Mouse (Mus musculus) midbrain, postnatal 0 days (tissue): ENCODE measurements at regions not wholly inside any gene's neighbourhood (a gene's known extent, or its start where the extent isn't known, plus 50 kb on each side); places are given as distances from the start of the nearest gene placed in this dataset.

Source experiments
- ATAC-seq: fragments of 200-750 bp; cut with Nextera tagmentation; 2 replicates; pipeline ENCODE4 v1.8.0; 2017; ENCODE audit warnings: moderate number of reproducible peaks, mild to moderate bottlenecking, moderate TSS enrichment, moderate library complexity; ENCODE audit not compliant: low FRiP score
- DNase-seq: peaks from one replicate; pipeline ENCODE4 v3.0.0-alpha.2; 2015; ENCODE audit warnings: low spot score
- H3K27ac ChIP-seq: fragments of 300-500 bp; sonication (generic); 2 replicates; pipeline ENCODE4 v1.5.1; 2014; ENCODE audit warnings: low read depth, mild to moderate bottlenecking, low read length, mixed read lengths
- H3K27me3 ChIP-seq: fragments of 300-500 bp; sonication (generic); 2 replicates; pipeline ENCODE4 v1.6.1; 2014; ENCODE audit warnings: low read length, control low read depth, mixed read lengths; ENCODE audit not compliant: insufficient read depth
- H3K36me3 ChIP-seq: fragments of 300-500 bp; sonication (generic); 2 replicates; pipeline ENCODE4 v1.6.1; 2014; ENCODE audit warnings: low read length, control low read depth, mixed read lengths; ENCODE audit not compliant: insufficient read depth
- H3K4me1 ChIP-seq: fragments of 300-500 bp; sonication (generic); 2 replicates; pipeline ENCODE4 v1.6.1; 2014; ENCODE audit warnings: mild to moderate bottlenecking, control low read depth, antibody characterized with exemption, low read length, mixed read lengths; ENCODE audit not compliant: insufficient read depth
- H3K4me2 ChIP-seq: fragments of 300-500 bp; sonication (generic); 2 replicates; pipeline ENCODE4 v1.6.1; 2014; ENCODE audit warnings: low read depth, mild to moderate bottlenecking, low read length, mixed read lengths; ENCODE audit not compliant: poor library complexity, severe bottlenecking
- H3K4me3 ChIP-seq: fragments of 300-500 bp; sonication (generic); 2 replicates; pipeline ENCODE4 v1.5.1; 2014; ENCODE audit warnings: low read depth, mild to moderate bottlenecking, low read length, moderate library complexity
- H3K9ac ChIP-seq: fragments of 300-500 bp; sonication (generic); replicated peaks from 2 replicates; pipeline ENCODE4 v1.6.1; 2014; ENCODE audit warnings: mild to moderate bottlenecking, low read length, moderate library complexity, mixed read lengths; ENCODE audit not compliant: poor library complexity, severe bottlenecking
- H3K9me3 ChIP-seq: fragments of 300-500 bp; sonication (generic); 2 replicates; pipeline ENCODE4 v1.6.1; 2016; ENCODE audit warnings: low read length, control low read depth
- CTCF ChIP-seq: IDR thresholded peaks from 2 replicates; pipeline ENCODE4 v1.5.1; 2016; ENCODE audit warnings: antibody characterized with exemption, mild to moderate bottlenecking
- WGBS: fragments of 180-500 bp; shearing (Covaris S2); extraction: QIAGEN DNeasy Blood & Tissue Kit; methylation state at CpG from one replicate; pipeline ENCODE4 v1.1.7; 2014; 5-methylcytosine and 5-hydroxymethylcytosine counted together

GRCm38 (mm10) chr2:166355944-166356343 lies 200.5 kb upstream of the Sulf2 start:
- DNase-seq, result peak; percentile 51
- 0 out of 2 replicates have a peak, but pooled peaks cover 12% of the 10 kb centered on the region for H3K4me1 ChIP-seq
- H3K9ac ChIP-seq, result no peak overlapping the region
- no peaks in the 10 kb centered on the region for H3K36me3 ChIP-seq
- ATAC-seq, result no peak
- TF ChIP-seq CTCF, result no peak
- no peak overlapping the region for H3K4me3 ChIP-seq
- 53% methylated on average over 7 of the region's 7 CpGs for WGBS
- no peak overlapping the region for H3K4me2 ChIP-seq
- no peaks in the 10 kb centered on the region for H3K27me3 ChIP-seq
- H3K9me3 ChIP-seq, result no peaks in the 10 kb centered on the region
- H3K27ac ChIP-seq, result no peak overlapping the region

- ATAC-seq (no peak), DNase-seq (no peak)
- Histone ChIP-seq H3K4me2 (no peak overlapping the region), H3K36me3 (no peaks in the 10 kb centered on the region), H3K4me1 (0 out of 2 replicates have a peak, but pooled peaks cover 12% of the 10 kb centered on the region), H3K9ac (no peak overlapping the region), H3K27ac (no peak overlapping the region), H3K27me3 (no peaks in the 10 kb centered on the region), H3K9me3 (no peaks in the 10 kb centered on the region), H3K4me3 (no peak overlapping the region)
- TF ChIP-seq CTCF, result no peak
- 47% methylated on average over 6 of the region's 6 CpGs for WGBS
Measured at GRCm38 (mm10) chr2:166355446-166355845, 200.0 kb upstream of the Sulf2 start.

GRCm38 (mm10) chr2:166354391-166354790 lies 198.9 kb upstream of the Sulf2 start:
- Histone ChIP-seq H3K27ac (no peak overlapping the region), H3K4me2 (no peak overlapping the region), H3K27me3 (no peaks in the 10 kb centered on the region), H3K9ac (no peak overlapping the region), H3K4me1 (0 out of 2 replicates have a peak, but pooled peaks cover 6% of the 10 kb centered on the region), H3K4me3 (no peak overlapping the region), H3K36me3 (no peaks in the 10 kb centered on the region), H3K9me3 (no peaks in the 10 kb centered on the region)
- DNase-seq, result no peak
- no peak for ATAC-seq
- TF ChIP-seq CTCF, result no peak
- 88% methylated on average over 4 of the region's 4 CpGs for WGBS

- Histone ChIP-seq H3K4me3 (no peak overlapping the region), H3K9ac (no peak overlapping the region), H3K4me2 (no peak overlapping the region), H3K9me3 (no peaks in the 10 kb centered on the region), H3K36me3 (no peaks in the 10 kb centered on the region), H3K4me1 (0 out of 2 replicates have a peak, but pooled peaks cover 6% of the 10 kb centered on the region), H3K27ac (no peak overlapping the region), H3K27me3 (no peaks in the 10 kb centered on the region)
- 42% methylated on average over 12 of the region's 12 CpGs for WGBS
- no peak for TF ChIP-seq CTCF
- peak; percentile 73 for DNase-seq
- no peak for ATAC-seq
Measured at GRCm38 (mm10) chr2:166353447-166354111, 198.1 kb upstream of the Sulf2 start.

GRCm38 (mm10) chr2:166351984-166352383 lies 196.5 kb upstream of the Sulf2 start:
- Histone ChIP-seq H3K9me3 (no peaks in the 10 kb centered on the region), H3K9ac (no peak overlapping the region), H3K4me3 (no peak overlapping the region), H3K27ac (no peak overlapping the region), H3K36me3 (no peaks in the 10 kb centered on the region), H3K4me2 (no peak overlapping the region), H3K4me1 (peaks cover 6% of the 10 kb centered on the region; the same call in 1 of the 2 replicates), H3K27me3 (no peaks in the 10 kb centered on the region)
- no peak for ATAC-seq
- WGBS, result 80% methylated on average over 5 of the region's 5 CpGs
- TF ChIP-seq CTCF, result no peak
- DNase-seq, result no peak

- ATAC-seq, result no peak
- TF ChIP-seq CTCF, result no peak
- Histone ChIP-seq H3K4me2 (no peak overlapping the region), H3K36me3 (no peaks in the 10 kb centered on the region), H3K27me3 (no peaks in the 10 kb centered on the region), H3K9ac (no peak overlapping the region), H3K9me3 (no peaks in the 10 kb centered on the region), H3K27ac (no peak overlapping the region), H3K4me3 (no peak overlapping the region), H3K4me1 (peaks cover 9% of the 10 kb centered on the region; the same call in 1 of the 2 replicates)
- WGBS, result 95% methylated on average over 9 of the region's 9 CpGs
- DNase-seq, result no peak
Measured at GRCm38 (mm10) chr2:166351581-166351980, 196.1 kb upstream of the Sulf2 start.
